Mouse (Mus musculus) thymus, postnatal 25 days (tissue): Measurements from ENCODE around the gene Gm1113.

Experiments used
- DNase-seq: peaks from one replicate; pipeline ENCODE4 v3.0.0; 2022

Gene Gm1113

GRCm38 (mm10) chr9:35523941-35524411 lies 5.9 kb upstream of the Gm1113 start:
- DNase-seq, result peak; percentile 66

DNA sequence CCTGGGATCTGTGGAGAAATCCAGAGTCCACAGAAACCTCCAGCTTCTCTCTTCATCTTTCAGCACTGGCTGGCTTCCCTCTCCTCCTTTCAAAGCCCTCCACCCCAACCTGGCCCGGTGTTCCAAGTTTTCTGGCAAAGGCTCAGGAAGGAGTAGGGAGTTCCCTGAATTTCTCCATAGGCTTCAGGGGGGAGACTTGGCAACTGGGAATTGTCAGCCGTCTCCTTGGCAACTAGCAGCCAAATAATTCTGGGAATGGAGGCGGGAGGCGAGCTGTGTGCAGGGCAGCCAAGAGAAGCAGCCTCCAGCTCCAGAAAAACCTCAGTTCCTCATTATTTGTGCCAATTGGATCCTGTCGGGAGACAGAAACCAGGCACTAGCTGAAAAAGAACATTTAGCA lies 5.5 kb upstream of the Gm1113 start:
- no peak for DNase-seq

DNA sequence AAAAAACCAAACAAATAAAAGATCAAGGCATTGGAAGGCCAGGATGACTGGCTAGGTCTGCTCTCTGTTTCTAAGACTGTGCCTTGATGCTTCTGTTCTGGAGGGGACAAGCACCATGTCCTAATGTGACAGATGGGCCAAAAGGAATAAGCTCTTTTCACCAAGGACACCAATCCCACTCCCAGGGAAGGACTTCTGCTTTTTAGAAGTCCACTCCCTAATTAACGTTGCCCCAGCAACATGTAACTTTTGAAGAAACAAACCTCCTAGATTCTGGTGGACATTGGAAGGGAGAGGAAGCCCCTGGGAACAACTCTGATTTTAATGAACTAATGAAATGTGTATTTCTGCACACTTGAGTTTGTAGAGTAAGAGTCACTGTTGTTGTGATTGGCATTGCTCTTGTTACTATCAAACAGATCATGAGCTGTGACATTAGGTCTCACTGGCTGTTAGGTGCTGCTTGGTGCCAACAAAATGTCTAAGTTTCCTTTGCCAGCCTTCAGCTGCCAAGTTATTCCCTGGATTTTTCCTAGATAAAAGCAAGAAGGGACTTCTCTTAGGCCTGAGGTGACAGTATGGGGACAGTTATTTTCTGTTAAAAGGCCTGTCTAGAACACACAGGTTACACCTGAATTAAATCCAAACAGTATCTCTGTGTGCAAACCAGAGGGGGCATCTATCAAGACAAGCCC lies 4.9 kb upstream of the Gm1113 start:
- no peak for DNase-seq

GRCm38 (mm10) chr9:35522241-35522640 lies 4.2 kb upstream of the Gm1113 start:
- no peak for DNase-seq

- no peak for DNase-seq
Measured at GRCm38 (mm10) chr9:35520631-35521348, 2.7 kb upstream of the Gm1113 start.

DNA sequence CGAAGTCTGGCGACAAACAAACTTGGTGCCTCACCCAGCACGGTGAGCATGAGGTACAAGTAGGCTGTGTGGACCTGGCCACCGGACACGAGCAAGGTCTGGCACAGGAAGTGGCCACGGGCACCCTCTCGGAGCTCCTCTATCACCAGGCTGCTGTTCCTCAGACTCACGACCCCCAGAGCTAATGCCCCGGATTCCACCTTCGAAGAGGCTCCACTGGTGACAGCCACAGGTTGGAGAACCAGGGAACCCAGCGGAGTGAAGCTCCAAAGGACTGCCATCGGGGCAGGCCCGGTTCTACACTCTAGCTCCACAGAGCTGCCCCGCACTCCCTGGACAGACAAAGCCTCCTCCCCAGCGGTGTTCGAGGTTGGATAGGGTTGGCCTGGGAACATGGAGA lies 1.4 kb downstream of the Gm1113 start:
- DNase-seq, result no peak

DNA sequence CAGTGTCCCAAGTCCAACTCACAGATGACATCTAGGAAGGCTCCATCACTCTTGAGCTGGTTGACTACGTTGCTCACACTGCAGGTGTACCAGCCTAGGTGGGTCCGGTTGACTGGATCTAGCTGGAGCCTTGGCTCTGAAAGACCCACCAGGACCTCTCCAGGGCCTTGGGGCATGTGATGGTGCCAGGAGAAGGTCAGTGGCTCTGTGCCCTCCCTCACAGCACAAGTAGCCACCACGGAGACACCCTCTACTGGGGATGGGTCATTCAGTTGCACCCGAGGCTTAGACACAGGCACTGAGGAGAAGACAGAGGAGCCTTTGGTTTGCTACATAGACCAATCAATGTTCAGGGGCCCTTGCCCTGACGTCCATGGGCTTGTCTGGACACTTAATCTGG lies 1.9 kb downstream of the Gm1113 start:
- no peak for DNase-seq

DNA sequence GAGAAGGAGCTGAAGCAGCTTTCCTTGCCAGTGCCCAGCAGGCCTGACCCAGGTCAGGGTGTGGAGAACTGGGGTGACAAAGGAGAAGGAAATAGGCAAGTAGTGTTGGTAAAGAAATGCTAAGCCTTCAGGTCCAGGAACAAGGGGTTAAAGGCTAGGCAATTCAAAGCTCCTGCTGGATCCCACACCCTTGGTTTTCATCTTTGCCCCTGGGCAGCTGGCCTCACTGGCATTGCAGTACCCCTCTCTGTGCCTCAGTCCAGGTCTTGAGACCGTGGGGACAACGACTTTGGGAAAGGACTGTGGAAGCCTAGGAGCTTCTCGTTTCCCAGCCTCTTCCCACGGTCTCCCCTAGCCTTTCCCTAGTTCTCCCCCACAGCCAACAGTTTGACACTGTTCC lies 4.2 kb downstream of the Gm1113 start:
- no peak for DNase-seq

GRCm38 (mm10) chr9:35508234-35508633 lies 9.8 kb downstream of the Gm1113 start:
- no peak for DNase-seq

GRCm38 (mm10) chr9:35502361-35503000 lies 15.6 kb downstream of the Gm1113 start:
- no peak for DNase-seq

DNA sequence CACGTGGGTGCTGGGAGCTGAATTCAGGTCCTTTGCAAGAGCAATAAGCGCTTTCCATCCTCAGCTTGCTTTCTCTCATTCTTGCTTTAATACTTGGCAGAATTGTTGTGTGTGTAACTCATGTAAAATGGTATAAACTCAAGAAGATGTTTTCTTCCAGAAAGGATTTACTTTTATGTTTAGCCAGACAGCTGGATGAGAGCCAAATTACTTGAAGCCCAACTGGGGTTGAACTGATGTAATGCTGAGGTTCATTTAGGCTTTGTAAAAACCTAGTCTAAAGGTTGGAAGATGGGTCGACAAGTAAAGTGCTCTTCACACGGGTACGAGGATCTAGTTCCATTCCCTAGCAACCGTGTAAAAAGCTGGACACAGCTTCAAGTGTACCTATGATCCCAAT lies 18.1 kb downstream of the Gm1113 start:
- no peak for DNase-seq

- DNase-seq, result no peak
Measured at GRCm38 (mm10) chr9:35495471-35495870, 22.6 kb downstream of the Gm1113 start.

DNA sequence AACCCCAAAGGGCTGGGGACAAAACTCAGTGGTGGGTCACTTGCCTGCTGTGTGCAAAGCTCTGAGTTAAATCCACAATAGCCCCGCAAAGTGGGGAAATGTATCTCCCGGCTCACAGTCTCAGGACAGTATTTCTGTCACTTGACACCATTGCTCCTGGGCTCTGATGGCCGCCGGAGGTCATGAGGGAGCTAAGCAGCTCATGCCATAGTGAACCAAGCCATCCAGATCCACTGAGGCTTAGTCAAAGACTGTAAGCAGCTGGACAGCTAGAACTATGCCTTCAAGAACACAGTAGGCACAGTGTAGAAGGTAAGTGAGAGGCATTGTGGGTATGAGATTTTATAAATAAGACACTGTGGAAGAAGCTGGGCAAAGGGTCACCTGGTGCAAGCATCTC lies 23.1 kb downstream of the Gm1113 start:
- DNase-seq, result no peak

GRCm38 (mm10) chr9:35493733-35494092 lies 24.4 kb downstream of the Gm1113 start:
- no peak for DNase-seq

DNA sequence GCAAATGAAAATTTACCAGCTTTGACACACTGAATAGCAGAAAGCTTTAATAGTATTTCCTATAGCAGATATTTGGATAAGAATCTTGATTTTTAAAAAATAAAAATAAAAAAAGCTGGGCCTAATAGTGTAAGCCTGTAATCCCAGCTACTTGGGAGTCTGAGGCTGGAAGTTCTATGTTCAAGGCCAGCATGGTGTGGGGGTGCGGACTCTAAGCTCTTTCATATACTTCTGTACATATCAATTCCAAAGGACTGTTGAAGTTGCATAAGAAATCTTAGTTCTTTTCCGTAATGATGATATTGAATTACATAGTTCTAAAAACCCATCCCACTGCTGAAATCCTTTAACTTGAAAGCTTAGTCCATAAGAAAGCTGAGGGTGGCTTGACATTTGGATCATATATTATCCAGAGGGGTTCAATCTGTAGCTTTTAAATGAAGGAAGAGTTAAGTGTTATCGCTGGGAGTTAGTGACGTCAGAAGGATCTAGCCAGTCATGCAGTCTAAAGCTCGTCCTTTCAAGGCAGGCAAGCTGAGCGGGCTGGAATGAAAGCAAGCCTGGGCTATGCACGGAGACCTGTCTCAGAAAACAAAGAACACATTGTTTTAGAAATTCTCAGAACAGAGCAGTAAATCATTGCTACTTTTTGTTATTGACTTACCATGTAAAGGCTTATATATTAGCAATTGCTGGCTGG lies 24.9 kb downstream of the Gm1113 start:
- DNase-seq, result no peak

GRCm38 (mm10) chr9:35491109-35491866 lies 26.8 kb downstream of the Gm1113 start:
- no peak for DNase-seq

DNA sequence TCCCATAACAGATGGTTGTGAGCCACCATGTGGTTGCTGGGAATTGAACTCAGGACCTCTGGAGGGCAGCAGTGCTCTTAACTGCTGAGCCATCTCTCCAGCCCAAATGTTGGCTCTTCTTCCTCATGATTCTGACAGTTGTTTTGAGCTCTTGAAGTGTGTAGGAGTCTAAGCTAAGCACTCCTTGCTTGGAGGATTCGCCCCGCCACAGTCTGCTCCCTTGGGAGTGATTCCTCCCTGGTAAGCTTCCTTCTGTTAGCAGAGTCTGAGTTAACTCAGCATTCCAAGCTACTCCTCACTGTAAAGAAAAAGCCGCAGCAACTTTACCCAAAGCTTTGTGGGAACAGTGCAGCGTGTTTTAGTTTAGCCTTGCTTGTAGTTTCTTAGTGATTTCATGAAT lies 29.6 kb downstream of the Gm1113 start:
- DNase-seq, result no peak

- DNase-seq, result no peak
Measured at GRCm38 (mm10) chr9:35486616-35487015, 31.5 kb downstream of the Gm1113 start.

DNA sequence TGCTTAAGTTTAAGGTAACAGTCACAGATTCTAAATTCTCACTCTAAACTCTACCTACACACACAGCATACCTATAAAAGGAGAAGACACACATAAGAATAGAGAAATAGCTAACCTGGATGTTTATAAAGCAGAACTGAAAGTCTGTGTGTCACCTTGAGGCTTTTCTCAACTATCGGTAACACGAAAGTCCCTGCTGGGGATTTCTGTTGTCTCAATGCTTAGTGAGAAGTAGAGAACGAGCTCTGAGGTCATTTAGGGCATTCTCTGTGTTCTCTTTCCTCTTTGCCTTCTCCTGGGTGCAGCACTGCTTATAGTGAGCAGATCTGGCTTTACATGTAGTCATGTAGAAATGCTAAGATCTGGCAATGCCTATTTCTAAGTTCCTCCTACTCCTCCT lies 34.1 kb downstream of the Gm1113 start:
- no peak for DNase-seq

GRCm38 (mm10) chr9:35482014-35482898 lies 35.8 kb downstream of the Gm1113 start:
- no peak for DNase-seq

- DNase-seq, result no peak
Measured at GRCm38 (mm10) chr9:35479456-35479855, 38.6 kb downstream of the Gm1113 start.

GRCm38 (mm10) chr9:35475394-35475793 lies 42.7 kb downstream of the Gm1113 start:
- no peak for DNase-seq
